Mouse (Mus musculus) myocyte (in vitro differentiated cells): Measurements from ENCODE around the gene Prps1l1. TPM values are rescaled to one million over a fixed set of nuclear protein-coding genes. Genes with fewer than 3 reads are reported as not detected.

Experiments
- H3K27me3 ChIP-seq: one replicate; pipeline ENCODE4 v1.6.1; 2011; ENCODE audit not compliant: control insufficient read depth, insufficient read depth, insufficient read length
- H3K36me3 ChIP-seq: one replicate; pipeline ENCODE4 v1.6.1; 2011; ENCODE audit not compliant: control insufficient read depth, insufficient read depth
- H3K4me2 ChIP-seq: one replicate; pipeline ENCODE4 v1.6.1; 2011; ENCODE audit warnings: low read depth, control low read depth
- H3K4me3 ChIP-seq: one replicate; pipeline ENCODE4 v1.5.1; 2011; ENCODE audit warnings: mild to moderate bottlenecking, control low read depth, moderate library complexity
- H3K79me2 ChIP-seq: one replicate; pipeline ENCODE4 v1.6.1; 2011; ENCODE audit not compliant: control insufficient read depth, insufficient read depth
- H3ac ChIP-seq: one replicate; pipeline ENCODE4 v1.6.1; 2011; ENCODE audit not compliant: control insufficient read depth, insufficient read length
- CEBPB ChIP-seq: IDR thresholded peaks from 2 replicates; pipeline ENCODE4 v1.6.1; 2011; ENCODE audit warnings: mild to moderate bottlenecking, moderate library complexity; ENCODE audit not compliant: poor library complexity, insufficient read depth, severe bottlenecking
- E2F4 ChIP-seq: IDR thresholded peaks from one replicate; pipeline ENCODE4 v1.6.1; 2011; ENCODE audit warnings: mild to moderate bottlenecking, control low read depth, moderate library complexity; ENCODE audit not compliant: insufficient read depth
- MAX ChIP-seq: IDR thresholded peaks from one replicate; pipeline ENCODE4 v1.6.1; 2011; ENCODE audit warnings: low read depth, mild to moderate bottlenecking, control low read depth
- MYOD1 ChIP-seq, 3 experiments: IDR thresholded peaks; one replicate each; pipeline ENCODE4 v1.6.1; 2011; ENCODE audit warnings: control low read depth in 2 of 3, low read depth in 2 of 3, mild to moderate bottlenecking in 2 of 3, moderate library complexity in 1 of 3; ENCODE audit not compliant: insufficient read length in 2 of 3, control insufficient read depth in 1 of 3
- MYOG ChIP-seq, 3 experiments: IDR thresholded peaks; one replicate each; pipeline ENCODE4 v1.6.1; 2011; ENCODE audit warnings: control low read depth in 2 of 3, low read depth in 2 of 3, mild to moderate bottlenecking in 2 of 3; ENCODE audit not compliant: insufficient read length in 2 of 3, control insufficient read depth in 1 of 3, insufficient read depth in 1 of 3
- POLR2A ChIP-seq: IDR thresholded peaks from one replicate; pipeline ENCODE4 v1.6.1; 2011; ENCODE audit warnings: low read depth, mild to moderate bottlenecking, control low read depth, moderate library complexity; ENCODE audit not compliant: insufficient read length
- POLR2AphosphoS2 ChIP-seq: IDR thresholded peaks from one replicate; pipeline ENCODE4 v1.6.1; 2011; ENCODE audit warnings: low read depth, control low read depth; ENCODE audit not compliant: insufficient read length
- REST ChIP-seq: IDR thresholded peaks from one replicate; pipeline ENCODE4 v1.6.1; 2011; ENCODE audit warnings: mild to moderate bottlenecking, control low read depth, moderate library complexity; ENCODE audit not compliant: insufficient read depth, insufficient read length
- SRF ChIP-seq: IDR thresholded peaks from one replicate; pipeline ENCODE4 v1.6.1; 2011; ENCODE audit warnings: low read depth; ENCODE audit not compliant: control insufficient read depth, insufficient read length
- TCF12 ChIP-seq: IDR thresholded peaks from one replicate; pipeline ENCODE4 v1.6.1; 2011; ENCODE audit warnings: mild to moderate bottlenecking, control low read depth; ENCODE audit not compliant: poor library complexity, insufficient read depth, severe bottlenecking
- TCF3 ChIP-seq: IDR thresholded peaks from one replicate; pipeline ENCODE4 v1.6.1; 2011; ENCODE audit warnings: low read depth, control low read depth; ENCODE audit not compliant: insufficient read length
- USF1 ChIP-seq: IDR thresholded peaks from one replicate; pipeline ENCODE4 v1.6.1; 2011; ENCODE audit warnings: low read depth, mild to moderate bottlenecking, control low read depth, moderate library complexity
- polyA plus RNA-seq: library from polyadenylated mRNA; unstranded; fragments of >200 nt; fragmentation: generic; extraction: Trizol; gene quantifications from one replicate; pipeline ENCODE4 v1.2.1, GENCODE M21; 2012; ENCODE audit warnings: missing spikeins

Gene Prps1l1
- polyA plus RNA-seq, 1 experiment: not detected

DNA sequence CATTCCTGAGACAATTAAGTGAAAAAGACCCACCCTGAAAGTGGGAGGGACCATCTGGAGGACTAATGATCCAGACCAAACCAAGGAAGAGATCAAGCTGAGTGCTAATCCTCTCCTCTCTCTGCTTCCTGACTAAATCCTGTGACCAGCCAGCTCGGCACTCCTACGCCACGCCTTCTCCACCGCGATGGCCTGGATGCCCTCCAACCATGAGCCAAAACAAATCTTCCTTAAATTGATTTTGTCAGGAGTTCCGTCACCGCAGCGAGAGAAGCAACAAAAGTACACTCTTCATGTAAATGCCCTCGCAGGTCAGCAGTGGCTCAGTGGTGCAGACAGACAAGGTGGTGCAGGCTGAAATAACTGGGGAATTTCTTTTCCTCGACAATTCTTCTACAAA lies 37.5 kb downstream of the Prps1l1 start:
- Histone ChIP-seq H3K4me2 (no peak overlapping the region), H3K79me2 (no peaks in the 10 kb centered on the region), H3K4me3 (no peak overlapping the region), H3K27me3 (no peaks in the 10 kb centered on the region), H3ac (no peak overlapping the region), H3K36me3 (no peaks in the 10 kb centered on the region)
- no peak for TF ChIP-seq TCF12
- no peak for TF ChIP-seq E2F4
- TF ChIP-seq USF1: no peak
- no peak for TF ChIP-seq TCF3
- no peak for TF ChIP-seq MYOG (IDR thresholded peaks at IDR 0.05; ENCODE audit: control insufficient read depth in 1 of 3, insufficient read depth in 1 of 3, insufficient read length in 2 of 3, low read depth in 2 of 3)
- TF ChIP-seq POLR2A: no peak
- TF ChIP-seq SRF: no peak
- no peak for TF ChIP-seq REST
- TF ChIP-seq MYOD1 (IDR thresholded peaks at IDR 0.05; ENCODE audit: control insufficient read depth in 1 of 3, insufficient read length in 2 of 3, low read depth in 2 of 3): no peak
- no peak for TF ChIP-seq POLR2AphosphoS2
- TF ChIP-seq MAX: no peak
- no peak for TF ChIP-seq CEBPB

DNA sequence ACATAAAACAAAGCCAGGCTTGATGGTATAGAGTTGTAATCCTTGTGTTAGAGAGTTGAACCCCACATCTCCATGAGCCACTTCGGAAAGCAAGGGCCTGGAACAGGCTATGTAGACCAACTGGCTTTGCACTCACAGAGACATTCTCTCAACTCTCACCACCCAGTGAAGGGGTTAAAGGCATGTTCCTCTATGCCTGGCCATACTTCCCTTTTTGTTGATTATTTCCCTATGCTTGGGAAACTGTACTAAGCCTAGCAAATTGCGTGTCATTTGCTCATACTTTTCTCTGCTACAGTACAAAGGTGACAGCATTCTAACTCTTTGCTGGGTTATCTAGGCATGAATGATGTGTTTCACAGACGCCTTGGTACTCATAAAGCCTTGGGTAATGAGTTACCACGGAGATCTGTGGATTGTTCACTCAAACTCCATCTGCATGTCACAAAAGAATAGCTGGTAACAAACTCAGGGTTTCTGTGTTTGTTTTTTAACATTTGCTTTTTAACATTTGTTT lies 41.4 kb downstream of the Prps1l1 start:
- Histone ChIP-seq H3K36me3 (no peaks in the 10 kb centered on the region), H3K79me2 (no peaks in the 10 kb centered on the region), H3ac (no peak overlapping the region), H3K4me2 (no peak overlapping the region), H3K4me3 (no peak overlapping the region), H3K27me3 (no peaks in the 10 kb centered on the region)
- TF ChIP-seq CEBPB (no peak), E2F4 (no peak), SRF (no peak), MYOD1 (IDR thresholded peaks at IDR 0.05; ENCODE audit: control insufficient read depth in 1 of 3, insufficient read length in 2 of 3, low read depth in 2 of 3) (no peak), USF1 (no peak), POLR2A (no peak), MYOG (IDR thresholded peaks at IDR 0.05; ENCODE audit: control insufficient read depth in 1 of 3, insufficient read depth in 1 of 3, insufficient read length in 2 of 3, low read depth in 2 of 3) (no peak), REST (no peak), TCF3 (no peak), TCF12 (no peak), MAX (no peak), POLR2AphosphoS2 (no peak)

- H3K4me2 ChIP-seq: no peak overlapping the region
- no peak overlapping the region for H3ac ChIP-seq
Observed at GRCm38 (mm10) chr12:35027533-35027932, 43.0 kb downstream of the Prps1l1 start.

More at GRCm38 (mm10) chr12:35027533-35027932, 43.0 kb downstream of the Prps1l1 start:
- Histone ChIP-seq H3K79me2 (no peaks in the 10 kb centered on the region), H3K36me3 (no peaks in the 10 kb centered on the region), H3K27me3 (no peaks in the 10 kb centered on the region), H3K4me3 (no peak overlapping the region)
- TF ChIP-seq POLR2AphosphoS2: no peak

Other genes with a start within 250 kb of the Prps1l1 start
- 0.47 TPM for gene Hdac9, start 67.7 kb upstream of the Prps1l1 start, polyA plus RNA-seq
- 7.4 TPM for gene Snx13, start 62.4 kb downstream of the Prps1l1 start, polyA plus RNA-seq